Mouse (Mus musculus) small intestine, adult 2 months (tissue): ENCODE results near the gene Itprip.

Experiments used
- CTCF ChIP-seq: fragments of 200-500 bp; IDR thresholded peaks from 2 replicates; pipeline ENCODE4 v1.5.1; 2012; ENCODE audit warnings: low read depth, mild to moderate bottlenecking, control low read depth, inconsistent platforms, low read length, moderate library complexity, mixed read lengths; ENCODE audit not compliant: insufficient replicate concordance, insufficient read length; ENCODE audit errors: extremely low read depth
- POLR2A ChIP-seq: fragments of 200-500 bp; IDR thresholded peaks from 2 replicates; pipeline ENCODE4 v1.6.1; 2012; ENCODE audit warnings: low read depth, mild to moderate bottlenecking, control low read depth, inconsistent platforms, low read length, moderate library complexity

- TF ChIP-seq POLR2A (no peak), CTCF (no peak)
Measured at GRCm38 (mm10) chr19:47864721-47865120, 54.4 kb downstream of the Itprip start.
